Mouse (Mus musculus): ENCODE results near the gene Calml4. TPM values are rescaled to one million over a fixed set of nuclear protein-coding genes. Genes with fewer than 3 reads are reported as not detected.

Calml4 gene
- total RNA-seq (2014; rRNA removed; ENCODE audit: low replicate concordance): not detected in 2 replicates
- polyA plus RNA-seq (2015; fragmentation: Nextera tagmentation; extraction: Ambion mirVana): 1.8 and 2.5 TPM in 2 replicates

- DNase-seq (ENCODE audit: low spot score): peak; percentile 78
- Histone ChIP-seq H3K4me2 (ENCODE audit: low read depth, low read length) (peak within 1 kb of the TSS; percentile 31; the same call in 1 of the 2 replicates), H3K36me3 (replicated peaks; ENCODE audit: control insufficient read depth, insufficient read depth, low read length) (no peaks in the 10 kb centered on the region), H3K27ac (ENCODE audit: low read depth) (peak within 1 kb of the TSS; percentile 34; the same call in 1 of the 2 replicates), H3K27me3 (ENCODE audit: control insufficient read depth, insufficient read depth, low read length) (no peaks in the 10 kb centered on the region), H3K4me3 (ENCODE audit: low read depth, low read length) (no peak within 1 kb of the TSS), H3K9me3 (replicated peaks; ENCODE audit: control insufficient read depth, low read length) (no peaks in the 10 kb centered on the region), H3K9ac (replicated peaks; ENCODE audit: low read depth, low read length) (no peak within 1 kb of the TSS), H3K4me1 (ENCODE audit: control insufficient read depth, insufficient read depth) (peaks cover 9% of the 10 kb centered on the region)
- no peak for TF ChIP-seq EP300 (IDR thresholded peaks at IDR 0.05; ENCODE audit: low read depth)
- TF ChIP-seq CTCF (IDR thresholded peaks at IDR 0.05; ENCODE audit: low read depth): no peak
- ATAC-seq (ENCODE audit: insufficient read depth, low read depth): peak; percentile 64
- 52% methylated on average over 20 of the region's 20 CpGs for WGBS
Measured at GRCm38 (mm10) chr9:62857719-62858261, at the start of gene Calml4. TSS of gene Calml4 (plus strand) at chr9:62858080.

GRCm38 (mm10) chr9:62810095-62810494 lies 47.8 kb upstream of the Calml4 start:
- H3K4me3 ChIP-seq (ENCODE audit: low read depth, low read length): peak overlapping the region; percentile 97
- peak overlapping the region; percentile 94 for H3K4me2 ChIP-seq (ENCODE audit: low read depth, low read length)
- 14% methylated on average over 8 of the region's 8 CpGs for WGBS
- H3K9ac ChIP-seq (replicated peaks; ENCODE audit: low read depth, low read length): peak overlapping the region; percentile 94; the same call in 1 of the 2 replicates
- H3K36me3 ChIP-seq (replicated peaks; ENCODE audit: control insufficient read depth, insufficient read depth, low read length): no peaks in the 10 kb centered on the region
- no peaks in the 10 kb centered on the region for H3K27me3 ChIP-seq (ENCODE audit: control insufficient read depth, insufficient read depth, low read length)
- no peak for DNase-seq (ENCODE audit: low spot score)
- peaks cover 25% of the 10 kb centered on the region for H3K4me1 ChIP-seq (ENCODE audit: control insufficient read depth, insufficient read depth)
- H3K9me3 ChIP-seq (replicated peaks; ENCODE audit: control insufficient read depth, low read length): no peaks in the 10 kb centered on the region
- no peak overlapping the region for H3K27ac ChIP-seq (ENCODE audit: low read depth)
- no peak for TF ChIP-seq CTCF (IDR thresholded peaks at IDR 0.05; ENCODE audit: low read depth)
- no peak for TF ChIP-seq EP300 (IDR thresholded peaks at IDR 0.05; ENCODE audit: low read depth)
- ATAC-seq (ENCODE audit: insufficient read depth, low read depth): no peak

GRCm38 (mm10) chr9:62810543-62811515 lies 47.1 kb upstream of the Calml4 start:
- H3K4me1 ChIP-seq (ENCODE audit: control insufficient read depth, insufficient read depth): peaks cover 25% of the 10 kb centered on the region
- under 1% methylated on average over 58 of the region's 58 CpGs for WGBS
- H3K4me2 ChIP-seq (ENCODE audit: low read depth, low read length): peak overlapping the region; percentile 94
- no peaks in the 10 kb centered on the region for H3K36me3 ChIP-seq (replicated peaks; ENCODE audit: control insufficient read depth, insufficient read depth, low read length)
- TF ChIP-seq CTCF (IDR thresholded peaks at IDR 0.05; ENCODE audit: low read depth): 0 out of 2 replicates have a peak, but pooled peaks have one; percentile 6
- no peak for TF ChIP-seq EP300 (IDR thresholded peaks at IDR 0.05; ENCODE audit: low read depth)
- peak; percentile 56 for ATAC-seq (ENCODE audit: insufficient read depth, low read depth)
- H3K27me3 ChIP-seq (ENCODE audit: control insufficient read depth, insufficient read depth, low read length): no peaks in the 10 kb centered on the region
- peak overlapping the region; percentile 98 for H3K27ac ChIP-seq (ENCODE audit: low read depth)
- no peak for DNase-seq (ENCODE audit: low spot score)
- no peaks in the 10 kb centered on the region for H3K9me3 ChIP-seq (replicated peaks; ENCODE audit: control insufficient read depth, low read length)
- H3K4me3 ChIP-seq (ENCODE audit: low read depth, low read length): peak overlapping the region; percentile 97
- H3K9ac ChIP-seq (replicated peaks; ENCODE audit: low read depth, low read length): peak overlapping the region; percentile 94

GRCm38 (mm10) chr9:62811516-62812121 lies 46.3 kb upstream of the Calml4 start, which contains the start of gene Fem1b:
TSS of gene Fem1b (minus strand) at chr9:62811934.
- peak; percentile 94 for DNase-seq (ENCODE audit: low spot score)
- H3K9me3 ChIP-seq (replicated peaks; ENCODE audit: control insufficient read depth, low read length): no peaks in the 10 kb centered on the region
- WGBS: under 1% methylated on average over 64 of the region's 68 CpGs
- H3K27me3 ChIP-seq (ENCODE audit: control insufficient read depth, insufficient read depth, low read length): no peaks in the 10 kb centered on the region
- H3K27ac ChIP-seq (ENCODE audit: low read depth): peak within 1 kb of the TSS; percentile 98
- peak within 1 kb of the TSS; percentile 94 for H3K9ac ChIP-seq (replicated peaks; ENCODE audit: low read depth, low read length)
- ATAC-seq (ENCODE audit: insufficient read depth, low read depth): peak; percentile 92
- H3K4me3 ChIP-seq (ENCODE audit: low read depth, low read length): peak within 1 kb of the TSS; percentile 97
- peaks cover 25% of the 10 kb centered on the region for H3K4me1 ChIP-seq (ENCODE audit: control insufficient read depth, insufficient read depth)
- H3K36me3 ChIP-seq (replicated peaks; ENCODE audit: control insufficient read depth, insufficient read depth, low read length): no peaks in the 10 kb centered on the region
- peak; percentile 25; the same call in 1 of the 2 replicates for TF ChIP-seq EP300 (IDR thresholded peaks at IDR 0.05; ENCODE audit: low read depth)
- TF ChIP-seq CTCF (IDR thresholded peaks at IDR 0.05; ENCODE audit: low read depth): no peak
- peak within 1 kb of the TSS; percentile 94 for H3K4me2 ChIP-seq (ENCODE audit: low read depth, low read length)
